Mouse (Mus musculus) kidney, embryonic 16.5 days (tissue): ENCODE results near the gene Hist1h4a. TPM values are rescaled to one million over a fixed set of nuclear protein-coding genes. Genes with fewer than 3 reads are reported as not detected.
"Not testable (repeated sequence)": the region's sequence is repeated elsewhere in the genome, so short reads cannot be mapped to it uniquely, and the experiment has no call there.

ENCODE experiments used
- ATAC-seq: fragments of 200-750 bp; cut with Nextera tagmentation; 2 replicates; pipeline ENCODE4 v1.8.0; 2017; ENCODE audit warnings: moderate TSS enrichment; ENCODE audit not compliant: low FRiP score, low TSS enrichment
- H3K27ac ChIP-seq: fragments of 300-500 bp; sonication (generic); 2 replicates; pipeline ENCODE4 v1.5.1; 2014; ENCODE audit warnings: low read length
- H3K27me3 ChIP-seq: fragments of 300-500 bp; sonication (generic); 2 replicates; pipeline ENCODE4 v1.6.1; 2014; ENCODE audit warnings: low read length, control low read depth, mixed read lengths; ENCODE audit not compliant: insufficient read depth
- H3K36me3 ChIP-seq: fragments of 300-500 bp; sonication (generic); 2 replicates; pipeline ENCODE4 v1.6.1; 2014; ENCODE audit warnings: low read length, control low read depth, mixed read lengths; ENCODE audit not compliant: insufficient read depth
- H3K4me1 ChIP-seq: fragments of 300-500 bp; sonication (generic); 2 replicates; pipeline ENCODE4 v1.6.1; 2014; ENCODE audit warnings: low read length, control low read depth, mixed read lengths; ENCODE audit not compliant: insufficient read depth
- H3K4me2 ChIP-seq: fragments of 300-500 bp; sonication (generic); replicated peaks from 2 replicates; pipeline ENCODE4 v1.6.1; 2014; ENCODE audit warnings: low read depth, low read length
- H3K4me3 ChIP-seq: fragments of 300-500 bp; sonication (generic); 2 replicates; pipeline ENCODE4 v1.5.1; 2014; ENCODE audit warnings: mild to moderate bottlenecking, low read length
- H3K9ac ChIP-seq: fragments of 300-500 bp; sonication (generic); replicated peaks from 2 replicates; pipeline ENCODE4 v1.6.1; 2014; ENCODE audit warnings: low read length
- H3K9me3 ChIP-seq: fragments of 300-500 bp; sonication (generic); 2 replicates; pipeline ENCODE4 v1.6.1; 2016; ENCODE audit warnings: low read length, control low read depth
- WGBS: fragments of 180-500 bp; shearing (Covaris S2); extraction: QIAGEN DNeasy Blood & Tissue Kit; methylation state at CpG from one replicate; pipeline ENCODE4 v1.1.7; 2014; 5-methylcytosine and 5-hydroxymethylcytosine counted together
- polyA plus RNA-seq: library from polyadenylated mRNA; unstranded; fragments of >200 nt; fragmentation: Nextera tagmentation; extraction: Ambion mirVana; gene quantifications from 2 replicates; pipeline ENCODE4 v1.2.1, GENCODE M21; 2015

The Hist1h4a gene
- polyA plus RNA-seq, 1 experiment from 2014 or later, result 0.90 TPM

DNA sequence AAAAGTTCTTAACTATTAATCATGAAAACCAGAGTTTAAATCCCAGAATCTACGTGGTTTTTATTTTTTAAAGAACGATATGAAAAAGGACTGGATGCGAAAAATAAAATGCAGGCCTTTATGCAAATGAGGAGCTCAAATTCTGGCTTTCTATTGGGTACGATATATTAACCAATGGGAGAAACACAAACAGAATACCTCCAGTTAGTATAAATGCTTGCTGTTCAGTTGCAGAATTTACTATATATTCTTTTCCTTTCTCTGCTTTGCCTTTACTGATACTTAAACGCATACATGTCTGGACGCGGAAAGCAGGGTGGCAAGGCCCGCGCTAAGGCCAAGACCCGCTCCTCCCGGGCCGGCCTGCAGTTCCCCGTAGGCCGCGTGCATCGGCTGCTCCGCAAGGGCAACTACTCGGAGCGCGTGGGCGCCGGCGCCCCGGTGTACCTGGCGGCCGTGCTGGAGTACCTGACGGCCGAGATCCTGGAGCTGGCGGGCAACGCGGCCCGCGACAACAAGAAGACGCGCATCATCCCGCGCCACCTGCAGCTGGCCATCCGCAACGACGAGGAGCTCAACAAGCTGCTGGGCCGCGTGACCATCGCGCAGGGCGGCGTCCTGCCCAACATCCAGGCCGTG, 10.1 kb downstream of the Hist1h4a start, which contains the start of gene Hist1h2ab:
TSS of gene Hist1h2ab (plus strand) at position 288 of the 639 bp plus-strand sequence.
- peak within 1 kb of the TSS; percentile 50 for H3K4me3 ChIP-seq
- peak within 1 kb of the TSS; percentile 73 for H3K9ac ChIP-seq
- ATAC-seq, result peak; percentile 54
- H3K36me3 ChIP-seq, H3K9me3 ChIP-seq, H3K27me3 ChIP-seq: not testable (repeated sequence)
- peaks cover 12% of the 10 kb centered on the region for H3K4me1 ChIP-seq
- peak within 1 kb of the TSS; percentile 98 for H3K27ac ChIP-seq
- WGBS, result under 1% methylated on average over 24 of the region's 47 CpGs
- peak within 1 kb of the TSS; percentile 58 for H3K4me2 ChIP-seq

DNA sequence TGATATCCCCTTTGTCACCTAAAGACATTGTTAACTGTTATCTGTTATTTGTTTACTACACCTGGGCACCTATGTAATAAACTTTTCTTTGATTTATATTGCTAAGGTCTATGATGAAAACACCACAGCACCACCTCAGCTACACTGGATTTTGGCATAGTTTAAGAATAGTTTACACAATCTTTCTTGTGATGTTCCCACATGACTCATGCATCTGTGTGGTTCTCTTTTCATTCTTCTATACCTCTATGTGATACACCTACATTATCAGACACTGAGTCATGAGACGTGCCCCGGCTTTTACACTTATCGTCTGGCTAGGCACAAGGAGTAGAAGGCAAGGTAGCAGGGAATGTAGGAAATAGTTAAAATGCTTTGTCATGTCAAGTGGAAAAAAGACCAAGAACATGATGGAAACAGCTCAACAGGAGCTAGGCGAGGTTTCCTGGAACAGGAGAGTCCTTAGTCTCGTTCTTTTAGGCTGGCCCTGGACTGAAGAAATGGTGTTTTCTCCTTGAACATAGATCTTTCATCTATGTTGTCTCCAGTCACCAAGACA, 11.4 kb downstream of the Hist1h4a start:
- WGBS, result 87% methylated on average over 5 of the region's 5 CpGs
- peak overlapping the region; percentile 82 for H3K27ac ChIP-seq
- no peaks in the 10 kb centered on the region for H3K27me3 ChIP-seq
- no peak overlapping the region for H3K9ac ChIP-seq
- no peak overlapping the region for H3K4me2 ChIP-seq
- no peak overlapping the region for H3K4me3 ChIP-seq
- H3K9me3 ChIP-seq, result no peaks in the 10 kb centered on the region
- H3K4me1 ChIP-seq, result peaks cover 13% of the 10 kb centered on the region
- H3K36me3 ChIP-seq, result no peaks in the 10 kb centered on the region
- no peak for ATAC-seq

GRCm38 (mm10) chr13:23747892-23748288, 13.1 kb downstream of the Hist1h4a start:
- Histone ChIP-seq H3K4me1 (peaks cover 17% of the 10 kb centered on the region), H3K4me3 (no peak overlapping the region; the same call in 1 of the 2 replicates), H3K4me2 (peak overlapping the region; percentile 66), H3K36me3 (no peaks in the 10 kb centered on the region), H3K27me3 (no peaks in the 10 kb centered on the region), H3K27ac (peak overlapping the region; percentile 100), H3K9ac (peak overlapping the region; percentile 61), H3K9me3 (no peaks in the 10 kb centered on the region)
- ATAC-seq, result no peak
- WGBS, result 12% methylated on average over 4 of the region's 4 CpGs

DNA sequence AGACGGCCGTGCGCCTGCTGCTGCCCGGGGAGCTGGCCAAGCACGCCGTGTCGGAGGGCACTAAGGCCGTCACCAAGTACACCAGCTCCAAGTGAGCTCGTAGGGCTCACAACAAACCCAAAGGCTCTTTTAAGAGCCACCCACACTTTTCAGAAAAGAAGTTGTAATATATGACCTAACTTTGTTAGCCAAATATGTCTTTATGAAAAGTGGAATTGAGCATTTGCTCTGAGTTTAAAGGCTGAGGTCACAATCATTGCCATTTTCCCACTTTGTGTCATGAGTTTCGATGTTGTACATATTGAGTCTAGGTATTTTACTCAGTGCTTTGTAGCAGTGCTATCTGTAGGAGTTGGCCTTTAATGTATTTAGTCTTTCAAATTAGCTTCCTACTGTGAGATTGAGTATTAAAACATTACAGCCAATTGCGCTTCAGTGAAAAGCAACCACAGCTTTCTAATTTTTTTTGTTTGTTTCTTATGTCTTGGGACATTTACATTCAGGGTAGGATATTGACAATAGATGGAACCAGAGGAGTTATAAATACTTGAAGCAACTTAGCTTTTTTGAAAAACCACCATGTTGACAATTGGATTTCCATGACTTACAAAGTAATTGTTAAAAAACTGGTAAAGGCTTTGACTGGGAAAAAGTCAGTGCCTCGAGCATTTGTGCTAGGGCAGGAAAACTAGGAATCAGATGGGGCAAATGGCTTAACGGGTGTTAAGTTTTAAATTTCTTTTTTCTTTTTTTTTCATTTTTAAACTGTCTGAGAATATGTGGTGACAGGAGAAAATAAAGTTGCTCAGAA, 13.7 kb downstream of the Hist1h4a start:
- H3K36me3 ChIP-seq, result no peaks in the 10 kb centered on the region
- peak overlapping the region; percentile 100 for H3K27ac ChIP-seq
- WGBS, result 4% methylated on average over 11 of the region's 13 CpGs
- H3K9ac ChIP-seq, result peak overlapping the region; percentile 67
- H3K4me2 ChIP-seq, result peak overlapping the region; percentile 66
- H3K27me3 ChIP-seq, result no peaks in the 10 kb centered on the region
- no peaks in the 10 kb centered on the region for H3K9me3 ChIP-seq
- H3K4me1 ChIP-seq, result peaks cover 17% of the 10 kb centered on the region
- peak overlapping the region; percentile 52 for H3K4me3 ChIP-seq
- no peak for ATAC-seq

DNA sequence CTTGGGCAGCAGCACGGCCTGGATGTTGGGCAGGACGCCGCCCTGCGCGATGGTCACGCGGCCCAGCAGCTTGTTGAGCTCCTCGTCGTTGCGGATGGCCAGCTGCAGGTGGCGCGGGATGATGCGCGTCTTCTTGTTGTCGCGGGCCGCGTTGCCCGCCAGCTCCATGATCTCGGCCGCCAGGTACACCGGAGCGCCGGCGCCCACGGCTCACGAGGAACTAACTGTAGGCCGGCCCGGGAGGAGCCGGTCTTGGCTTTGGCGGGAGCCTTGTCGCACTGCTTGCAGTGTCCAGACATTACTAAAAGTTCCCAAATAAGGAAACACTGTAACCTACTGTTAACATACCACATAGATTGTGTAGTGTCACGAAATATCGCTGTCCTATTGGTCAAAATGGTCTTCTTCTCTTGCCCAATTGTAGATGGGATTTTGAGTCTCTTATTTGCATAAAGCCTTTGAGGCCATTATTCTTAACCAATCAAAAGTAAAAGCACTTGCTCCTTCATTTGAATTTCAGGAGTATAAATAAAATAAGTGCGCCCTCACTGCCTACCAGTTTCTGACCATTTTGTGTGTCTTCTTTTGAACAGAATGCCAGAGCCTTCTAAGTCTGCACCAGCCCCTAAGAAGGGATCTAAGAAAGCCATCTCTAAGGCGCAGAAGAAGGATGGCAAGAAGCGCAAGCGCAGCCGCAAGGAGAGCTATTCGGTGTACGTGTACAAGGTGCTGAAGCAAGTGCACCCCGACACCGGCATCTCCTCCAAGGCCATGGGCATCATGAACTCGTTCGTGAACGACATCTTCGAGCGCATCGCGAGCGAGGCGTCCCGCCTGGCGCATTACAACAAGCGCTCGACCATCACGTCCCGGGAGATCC, 14.6 kb downstream of the Hist1h4a start, which contains the start of gene Hist1h2bb:
TSS of gene Hist1h2bb (plus strand) at position 534 of the 880 bp plus-strand sequence.
- not testable (repeated sequence) for H3K9me3 ChIP-seq, H3K36me3 ChIP-seq, H3K27me3 ChIP-seq
- Histone ChIP-seq H3K4me1 (peaks cover 17% of the 10 kb centered on the region), H3K27ac (peak within 1 kb of the TSS; percentile 100), H3K4me2 (peak within 1 kb of the TSS; percentile 66), H3K4me3 (peak within 1 kb of the TSS; percentile 52), H3K9ac (peak within 1 kb of the TSS; percentile 76)
- ATAC-seq, result peak; percentile 94
- WGBS, result under 1% methylated on average over 35 of the region's 58 CpGs

DNA sequence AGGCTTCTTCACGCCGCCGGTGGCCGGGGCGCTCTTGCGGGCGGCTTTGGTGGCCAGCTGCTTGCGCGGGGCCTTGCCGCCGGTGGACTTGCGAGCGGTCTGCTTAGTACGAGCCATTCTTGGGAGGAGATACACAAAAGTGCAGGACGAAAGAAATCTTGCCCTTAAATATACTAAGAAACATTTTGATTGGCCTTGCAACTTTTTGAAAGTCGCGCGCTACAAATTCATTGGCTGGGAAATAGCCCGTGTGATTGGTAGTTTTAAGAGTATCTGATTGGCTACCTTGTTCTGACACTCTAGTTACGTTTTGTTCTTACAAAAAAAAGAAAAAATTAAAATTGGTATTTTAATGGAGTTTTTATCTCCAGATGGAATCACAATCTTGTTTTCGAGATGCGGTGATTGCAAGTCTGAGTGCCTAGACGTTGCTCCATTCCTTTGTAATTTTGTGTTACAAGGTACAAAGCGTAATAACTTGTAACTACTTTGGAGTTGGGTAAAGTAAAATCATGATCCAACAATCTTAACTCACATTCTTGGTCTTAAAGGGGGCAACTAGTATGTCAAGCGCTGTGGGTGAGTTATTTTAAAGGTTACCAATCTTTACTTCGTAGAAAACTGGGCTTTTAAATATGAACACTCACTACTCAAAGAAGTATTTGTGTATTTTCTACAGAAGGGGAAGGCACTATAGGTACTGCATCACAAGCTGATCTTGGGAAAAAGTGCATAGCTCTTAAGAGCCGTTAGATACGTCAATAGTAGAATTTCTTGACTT, 15.5 kb downstream of the Hist1h4a start, which contains the start of gene Hist1h3c:
TSS of gene Hist1h3c (minus strand) at position 222 of the 781 bp plus-strand sequence.
- ATAC-seq, result peak; percentile 77
- no peaks in the 10 kb centered on the region for H3K36me3 ChIP-seq
- WGBS, result under 1% methylated on average over 28 of the region's 28 CpGs
- peak within 1 kb of the TSS; percentile 76 for H3K9ac ChIP-seq
- no peaks in the 10 kb centered on the region for H3K9me3 ChIP-seq
- no peaks in the 10 kb centered on the region for H3K27me3 ChIP-seq
- H3K4me1 ChIP-seq, result peaks cover 22% of the 10 kb centered on the region
- peak within 1 kb of the TSS; percentile 66 for H3K4me2 ChIP-seq
- peak within 1 kb of the TSS; percentile 100 for H3K27ac ChIP-seq
- H3K4me3 ChIP-seq, result peak within 1 kb of the TSS; percentile 52

DNA sequence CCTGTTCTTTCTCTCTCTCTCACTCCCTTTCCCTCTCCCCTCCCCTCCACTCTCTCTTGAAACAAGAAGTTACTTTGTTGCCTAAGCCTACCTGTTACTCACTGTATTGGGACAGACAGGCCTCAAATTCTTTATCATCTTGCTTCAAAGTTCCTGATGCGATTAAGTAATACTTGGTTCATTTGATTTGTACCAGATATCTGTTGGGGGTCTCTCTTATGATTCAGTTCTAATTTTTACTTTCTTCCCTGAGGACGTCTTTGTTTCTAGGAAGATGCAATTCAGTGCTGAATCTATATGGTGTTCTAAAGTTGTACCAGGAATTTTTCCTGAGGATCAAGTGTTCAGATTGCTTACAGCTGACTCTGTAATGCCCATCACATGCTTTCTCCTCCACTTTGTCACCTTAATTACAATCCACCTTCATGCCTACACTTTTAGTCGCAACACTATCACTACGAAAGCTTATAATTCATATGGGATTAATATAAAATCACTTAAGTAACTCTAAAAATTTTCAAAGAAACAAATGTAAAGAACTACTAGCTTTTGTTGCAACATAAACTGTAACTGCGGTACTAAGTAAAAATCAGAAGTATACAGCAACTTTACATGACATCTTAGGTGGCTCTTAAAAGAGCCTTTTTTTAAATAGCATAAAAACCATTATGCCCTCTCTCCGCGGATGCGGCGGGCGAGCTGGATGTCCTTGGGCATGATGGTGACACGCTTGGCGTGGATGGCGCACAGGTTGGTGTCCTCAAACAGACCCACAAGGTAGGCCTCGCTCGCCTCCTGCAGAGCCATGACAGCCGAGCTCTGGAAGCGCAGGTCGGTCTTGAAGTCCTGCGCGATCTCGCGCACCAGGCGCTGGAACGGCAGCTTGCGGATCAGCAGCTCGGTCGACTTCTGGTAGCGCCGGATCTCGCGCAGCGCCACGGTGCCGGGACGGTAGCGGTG, 16.3 kb downstream of the Hist1h4a start:
- H3K9me3 ChIP-seq, result no peaks in the 10 kb centered on the region
- WGBS, result 2% methylated on average over 18 of the region's 36 CpGs
- peak overlapping the region; percentile 75 for H3K9ac ChIP-seq
- H3K4me2 ChIP-seq, result peak overlapping the region; percentile 66
- peak overlapping the region; percentile 89 for H3K27ac ChIP-seq
- peak overlapping the region; percentile 52 for H3K4me3 ChIP-seq
- H3K36me3 ChIP-seq, result no peaks in the 10 kb centered on the region
- peaks cover 25% of the 10 kb centered on the region for H3K4me1 ChIP-seq
- no peaks in the 10 kb centered on the region for H3K27me3 ChIP-seq
- ATAC-seq, result no peak

DNA sequence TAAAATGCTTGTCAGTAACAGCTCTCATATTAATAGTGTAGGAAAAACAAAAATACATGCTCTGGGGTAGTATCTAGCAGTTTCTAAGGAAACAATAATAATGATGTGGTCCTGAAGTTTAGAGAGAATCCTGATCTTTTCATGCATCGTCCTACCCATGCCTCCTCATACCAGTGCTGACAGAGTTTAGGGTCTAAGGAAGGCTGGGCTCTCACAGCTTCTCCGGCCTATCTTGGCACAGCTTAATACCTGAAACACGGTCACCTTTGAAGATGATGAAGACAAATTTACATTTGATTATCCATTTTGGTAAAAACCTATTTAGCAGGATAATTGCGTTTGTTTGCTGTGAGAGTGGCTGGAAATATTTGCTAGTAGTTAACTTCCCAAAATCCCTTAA, 17.1 kb downstream of the Hist1h4a start:
- Histone ChIP-seq H3K4me2 (peak overlapping the region; percentile 66), H3K9me3 (no peaks in the 10 kb centered on the region), H3K36me3 (no peaks in the 10 kb centered on the region), H3K9ac (peak overlapping the region; percentile 50; the same call in 1 of the 2 replicates), H3K27ac (peak overlapping the region; percentile 89), H3K4me1 (peaks cover 25% of the 10 kb centered on the region), H3K27me3 (no peaks in the 10 kb centered on the region), H3K4me3 (peak overlapping the region; percentile 52)
- ATAC-seq, result no peak
- WGBS, result 30% methylated on average over 4 of the region's 4 CpGs
